18 mouse cellular contexts compared by ENCODE assay signal in genomic region chr13:97678991-97679390, GRCm38 (mm10).
"Had no signal": no experiment of that assay in that cellular context is flagged by ENCODE, and none has a peak within 500 bp of the region (broad histone marks: within the 10 kb centered on the region; RNA-seq: fewer than 3 reads in every experiment).

No protein-coding gene starts in this region.

- DNase-seq: kidney, postnatal 10 days; kidney, postnatal 36 days; left cerebral cortex, postnatal 4 days; liver, postnatal 0 days; lung, embryonic 14.5 days; retina, postnatal 1 day; right cerebral cortex, postnatal 25 days; spleen, adult 18-20 months; thymus, postnatal 25 days had no signal

- H3K36me3 ChIP-seq: kidney, embryonic 15.5 days; limb, embryonic 12.5 days; limb, embryonic 15.5 days; midbrain, embryonic 13.5 days; neural tube, embryonic 13.5 days; stomach, embryonic 15.5 days had no signal

- H3K27me3 ChIP-seq: limb, embryonic 12.5 days; limb, embryonic 15.5 days; midbrain, embryonic 13.5 days; neural tube, embryonic 13.5 days; stomach, embryonic 15.5 days had no signal

- H3K4me3 ChIP-seq: kidney, embryonic 15.5 days; limb, embryonic 12.5 days; limb, embryonic 15.5 days; midbrain, embryonic 13.5 days; myocyte; neural tube, embryonic 13.5 days; stomach, embryonic 15.5 days had no signal

- H3K9ac ChIP-seq: kidney, embryonic 15.5 days; limb, embryonic 12.5 days; limb, embryonic 15.5 days; liver, embryonic 14.5 days; liver, postnatal 0 days; lung, embryonic 14.5 days; midbrain, embryonic 13.5 days; neural tube, embryonic 13.5 days; stomach, embryonic 15.5 days had no signal

- H3K27ac ChIP-seq: kidney, embryonic 15.5 days; limb, embryonic 12.5 days; limb, embryonic 15.5 days; liver, embryonic 14.5 days; macrophage; midbrain, embryonic 13.5 days; neural tube, embryonic 13.5 days; stomach, embryonic 15.5 days had no signal
